Mouse (Mus musculus) lung, adult 2 months (tissue): ENCODE measurements around the gene Fam131c.

Source experiments
- CTCF ChIP-seq: fragments of 200-500 bp; IDR thresholded peaks from 2 replicates; pipeline ENCODE4 v1.5.1; 2011; ENCODE audit warnings: mild to moderate bottlenecking, low read length, control low read depth; ENCODE audit not compliant: insufficient read depth
- POLR2A ChIP-seq: fragments of 200-500 bp; IDR thresholded peaks from 2 replicates; pipeline ENCODE4 v1.6.1; 2011; ENCODE audit warnings: low read depth, mild to moderate bottlenecking, control low read depth, low read length, borderline replicate concordance; ENCODE audit errors: extremely low read depth

GRCm38 (mm10) chr4:141430997-141431396 is 63.0 kb downstream of the Fam131c start:
- no peak for TF ChIP-seq POLR2A
- peak; percentile 92 for TF ChIP-seq CTCF
